Mouse (Mus musculus): ENCODE results near the gene Mtg2.

Gene Mtg2

GRCm38 (mm10) chr2:180107081-180107480 lies 36.7 kb downstream of the Mtg2 start:
- no peak for DNase-seq

GRCm38 (mm10) chr2:180108285-180108684 lies 37.9 kb downstream of the Mtg2 start:
- DNase-seq: no peak

DNA sequence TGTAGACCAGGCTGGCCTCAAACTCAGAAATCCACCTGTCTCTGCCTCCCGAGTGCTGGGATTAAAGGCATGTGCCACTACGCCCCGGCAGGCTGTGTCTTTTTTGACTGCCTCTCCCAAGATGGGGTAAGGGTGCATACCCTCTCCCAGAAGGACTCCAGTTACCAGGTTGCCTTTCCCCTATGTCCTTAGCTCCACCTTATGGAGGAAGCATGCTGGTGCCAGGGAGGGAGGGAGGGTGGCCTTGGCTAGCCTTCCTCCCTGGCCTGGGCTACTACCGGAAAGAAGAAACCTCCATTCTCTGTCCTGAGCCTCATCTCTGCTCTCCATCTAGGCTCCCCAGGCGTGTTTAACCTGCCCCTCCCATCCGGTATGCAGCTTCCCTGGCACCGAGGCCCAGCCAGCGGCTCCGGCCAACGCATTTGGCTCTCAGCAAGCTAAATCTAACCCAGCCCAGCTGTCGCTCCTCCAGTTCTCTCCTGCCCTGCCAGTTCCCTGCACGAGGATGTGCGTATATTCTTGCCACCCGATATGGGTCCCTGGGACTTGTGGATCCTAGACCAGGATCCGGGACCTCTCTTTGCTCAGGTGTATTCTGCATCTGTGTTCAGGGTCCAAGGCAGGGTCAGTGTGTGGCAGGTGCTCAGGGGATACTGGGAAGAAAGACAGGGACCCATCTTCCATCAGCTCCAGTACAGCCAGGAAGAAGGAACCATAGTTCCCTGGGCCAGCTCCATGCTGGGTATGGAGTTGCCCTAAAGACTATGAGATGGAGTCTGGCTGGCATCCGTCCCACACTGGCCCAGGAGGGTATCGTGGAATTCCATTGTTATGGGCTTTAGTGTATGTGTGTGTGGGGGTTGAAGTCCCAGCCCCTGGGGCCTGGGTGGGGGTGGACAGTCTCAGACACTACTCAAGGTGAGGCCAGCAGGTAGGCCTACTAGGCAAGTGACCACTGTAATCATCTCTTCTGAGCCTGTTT lies 43.8 kb downstream of the Mtg2 start:
- peak; percentile 72 for DNase-seq

- peak; percentile 56 for DNase-seq
Observed at GRCm38 (mm10) chr2:180115279-180115678, 44.9 kb downstream of the Mtg2 start.

GRCm38 (mm10) chr2:180116081-180116493 lies 45.7 kb downstream of the Mtg2 start:
- no peak for DNase-seq

DNA sequence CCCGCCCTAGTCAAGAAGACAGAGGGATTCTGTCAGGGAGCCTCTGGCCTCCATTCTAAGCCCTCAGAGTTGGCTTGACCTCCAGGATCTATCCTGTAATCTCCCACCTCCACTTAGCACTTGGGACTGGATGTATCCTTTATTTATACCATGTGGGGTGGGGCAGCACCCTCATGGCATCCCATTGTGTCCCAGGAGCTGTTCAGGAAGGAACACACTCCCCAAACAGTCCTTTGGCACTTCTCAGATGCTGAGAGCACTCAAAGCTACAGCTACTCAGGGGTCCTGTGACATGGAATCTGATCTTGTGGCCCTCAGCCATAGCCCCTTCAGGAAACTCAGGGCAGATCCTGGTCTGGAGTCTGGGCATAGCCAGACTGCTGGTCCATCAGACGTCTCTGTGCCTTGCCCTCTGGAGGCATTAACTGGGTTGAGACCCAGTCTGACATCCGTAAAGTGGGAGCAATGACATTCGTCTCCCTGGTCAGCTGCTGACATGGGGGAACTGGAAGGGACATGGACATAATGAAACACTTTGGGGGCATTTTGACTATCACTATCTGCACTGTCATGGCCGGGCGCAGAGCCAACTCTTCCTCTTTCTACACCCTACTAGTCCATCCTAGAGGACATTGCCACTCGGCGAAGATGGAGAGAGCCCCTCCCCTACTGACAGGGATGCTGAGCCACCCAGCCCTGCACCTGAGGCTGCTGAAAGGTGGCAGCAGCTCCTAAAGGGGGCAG lies 46.5 kb downstream of the Mtg2 start:
- peak; percentile 48 for DNase-seq

DNA sequence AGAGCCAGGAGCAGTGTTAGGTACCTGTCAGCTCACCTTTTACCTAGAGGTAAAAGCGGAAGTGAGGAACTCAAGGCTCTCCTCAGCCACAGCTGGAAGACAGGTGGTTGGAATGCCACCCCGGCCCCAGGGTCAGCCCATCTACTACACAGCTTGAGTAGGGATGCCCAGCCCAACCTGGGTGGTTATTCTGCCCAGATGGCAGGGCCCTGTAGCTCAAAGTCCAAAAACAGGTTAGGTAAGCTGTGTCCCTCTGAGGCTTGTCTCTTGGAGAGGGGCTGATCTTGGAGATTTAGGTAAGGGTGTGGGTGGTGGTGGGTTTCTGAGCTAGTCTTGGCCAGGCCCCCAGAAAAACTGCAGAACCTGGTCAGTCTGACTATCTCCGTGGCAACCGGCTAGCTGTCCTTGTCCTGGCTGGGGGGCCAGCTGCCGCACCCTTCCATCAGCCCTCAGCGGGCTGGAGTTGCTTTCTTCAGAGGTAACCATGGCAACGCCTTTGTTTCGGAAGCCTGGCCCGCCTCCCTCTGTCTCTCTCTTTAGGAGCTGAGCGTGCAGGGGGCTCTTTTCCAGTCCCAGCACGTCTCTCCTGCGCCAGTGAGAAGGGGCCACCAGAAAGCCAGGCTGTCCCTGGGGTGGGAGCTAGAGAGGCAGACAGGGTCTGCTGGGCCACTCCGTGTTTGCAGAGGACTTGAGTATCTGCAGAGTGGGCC lies 47.3 kb downstream of the Mtg2 start:
- DNase-seq: peak; percentile 49

DNA sequence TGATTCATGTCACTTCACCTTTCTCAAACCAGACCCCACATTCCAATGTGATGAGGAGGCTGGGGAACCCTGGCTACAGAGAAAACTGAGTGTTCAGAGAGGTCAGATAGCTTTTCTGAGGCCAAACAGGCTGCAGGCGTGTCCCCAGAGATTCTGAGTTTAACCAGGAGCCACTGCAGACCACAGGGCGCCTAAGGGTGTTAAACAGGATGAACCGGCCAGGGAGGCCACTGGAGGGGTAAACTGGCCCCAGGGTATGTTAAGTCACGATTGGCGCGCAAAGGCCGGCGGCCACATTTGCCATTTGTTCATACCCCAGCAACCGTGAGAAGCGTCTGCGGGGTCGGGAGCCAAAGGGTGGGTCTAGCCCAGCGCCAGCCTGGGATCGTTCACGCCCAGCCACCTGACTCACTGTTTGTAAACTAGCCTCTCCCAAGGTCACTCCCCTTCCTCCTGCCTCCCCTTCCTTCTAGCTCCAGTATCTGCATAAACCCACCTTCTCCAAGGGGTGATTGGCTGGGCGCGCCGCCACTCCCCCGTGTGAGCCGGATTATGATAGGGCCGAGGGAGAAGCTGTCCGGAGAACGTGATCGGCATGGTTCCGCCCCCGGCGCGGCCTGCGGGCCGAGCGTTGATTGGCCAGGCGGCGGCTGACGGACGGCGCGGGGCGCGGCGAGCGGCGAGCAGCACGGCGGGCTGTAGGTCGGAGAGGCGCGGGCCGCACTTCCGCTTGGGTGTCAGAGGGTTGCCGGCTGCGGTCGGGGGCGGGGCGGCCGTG lies 48.5 kb downstream of the Mtg2 start, which contains the start of gene Osbpl2:
Gene Osbpl2 (plus strand): TSS at position 646 of the 778 bp plus-strand sequence.
- DNase-seq: peak; percentile 100

DNA sequence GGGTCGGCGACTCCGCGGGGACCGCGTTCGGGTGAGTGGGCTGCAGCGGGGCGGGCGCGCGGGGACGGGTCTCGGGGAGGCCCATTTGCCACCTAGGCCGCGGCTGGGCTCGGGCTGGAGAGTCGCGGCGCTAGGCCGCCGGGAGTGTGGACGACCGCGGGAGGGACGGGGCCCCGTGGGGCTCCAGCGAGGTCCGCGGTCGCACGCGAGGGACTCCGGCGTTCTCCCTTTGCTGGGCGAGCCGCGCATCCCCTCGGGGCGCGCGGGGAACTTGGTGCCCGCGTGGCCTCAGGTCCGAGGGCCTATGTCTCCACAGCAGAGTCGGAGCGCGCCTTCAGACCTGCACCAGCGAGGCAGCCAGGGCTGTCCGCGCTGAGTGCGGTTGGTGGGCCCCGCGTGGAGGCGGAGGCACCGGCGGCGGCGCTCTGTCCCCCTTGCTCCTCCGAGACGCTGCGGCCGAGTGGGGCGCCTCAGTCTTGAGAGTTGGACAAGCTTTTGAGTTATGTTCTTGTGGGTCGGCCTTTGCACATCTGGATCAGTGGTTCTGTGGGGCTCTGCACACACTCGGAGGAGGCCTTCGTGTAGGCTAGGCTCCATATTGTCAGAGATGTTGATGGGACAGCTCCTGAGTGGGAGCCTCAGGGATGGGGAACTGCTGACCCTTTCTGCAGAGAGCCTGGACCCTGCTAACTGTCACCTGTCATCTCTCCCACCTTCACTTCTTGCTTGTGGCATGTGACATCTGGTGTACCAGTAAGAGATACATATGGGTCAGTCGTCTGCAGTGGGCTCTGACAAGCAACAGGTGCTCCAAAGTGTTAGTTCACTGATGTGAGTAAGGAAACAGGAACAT lies 49.3 kb downstream of the Mtg2 start:
- DNase-seq: no peak

DNA sequence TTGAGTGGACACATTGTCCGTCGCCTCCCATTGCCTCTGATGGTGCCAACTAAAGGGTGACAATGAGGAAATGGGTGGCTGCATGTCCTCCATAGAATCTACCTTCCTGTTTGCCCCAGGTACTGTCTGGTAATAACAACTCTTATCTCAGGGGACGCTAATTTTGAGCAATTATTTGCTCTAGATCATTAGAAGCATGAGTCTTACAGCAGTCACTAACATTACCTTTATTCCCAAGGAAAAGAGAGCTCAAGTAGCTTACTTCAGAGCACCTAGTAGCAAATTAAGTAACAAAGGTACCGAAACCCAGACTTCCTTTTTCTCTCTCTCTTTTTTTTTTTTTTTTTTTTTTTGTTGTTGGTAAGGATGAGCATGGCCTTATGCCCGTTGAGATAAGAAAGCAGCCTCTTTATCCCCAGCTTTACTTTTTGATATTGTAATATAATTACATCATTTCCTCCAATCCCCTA lies 49.9 kb downstream of the Mtg2 start:
- DNase-seq: no peak

- DNase-seq: no peak
Observed at GRCm38 (mm10) chr2:180124192-180124591, 53.8 kb downstream of the Mtg2 start.

DNA sequence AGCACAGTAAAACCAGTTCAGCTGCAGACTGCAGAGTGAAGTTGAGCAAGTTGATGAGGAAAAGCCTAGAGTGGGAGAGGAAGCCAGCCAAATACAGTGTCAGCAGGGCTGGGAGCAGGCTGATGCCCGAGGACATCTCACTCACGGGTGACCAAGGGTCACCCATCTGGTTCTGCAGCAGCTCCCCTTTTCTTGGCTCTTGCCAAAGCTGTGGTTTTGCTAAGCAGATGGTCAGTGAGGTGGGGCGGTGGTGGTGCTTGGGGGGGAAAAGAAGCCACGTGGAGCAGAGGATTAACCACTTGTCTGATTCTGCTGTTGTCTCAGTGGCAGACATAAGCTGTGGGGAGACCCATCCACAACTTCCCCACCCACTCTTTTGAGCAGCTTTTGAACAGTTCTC lies 55.8 kb downstream of the Mtg2 start:
- no peak for DNase-seq

DNA sequence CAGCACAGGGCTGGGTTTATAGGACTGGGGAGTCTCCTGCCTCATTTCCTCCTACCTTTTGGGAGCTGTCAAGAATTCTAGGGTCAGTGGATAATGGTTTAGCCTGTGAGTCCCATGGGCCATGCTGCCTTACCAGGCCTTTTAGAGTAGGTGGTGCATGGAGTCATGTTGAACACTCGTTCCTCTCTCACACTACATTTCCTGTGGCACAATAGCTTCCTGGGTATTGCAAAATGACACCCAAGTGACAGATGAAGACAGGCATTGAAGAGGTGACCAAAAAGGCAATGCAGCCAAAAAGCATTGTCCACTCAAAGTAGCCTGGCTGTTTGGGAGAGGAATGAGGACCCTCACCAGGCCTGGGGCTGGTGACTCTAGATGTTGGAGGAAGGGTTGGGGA lies 57.3 kb downstream of the Mtg2 start:
- no peak for DNase-seq

DNA sequence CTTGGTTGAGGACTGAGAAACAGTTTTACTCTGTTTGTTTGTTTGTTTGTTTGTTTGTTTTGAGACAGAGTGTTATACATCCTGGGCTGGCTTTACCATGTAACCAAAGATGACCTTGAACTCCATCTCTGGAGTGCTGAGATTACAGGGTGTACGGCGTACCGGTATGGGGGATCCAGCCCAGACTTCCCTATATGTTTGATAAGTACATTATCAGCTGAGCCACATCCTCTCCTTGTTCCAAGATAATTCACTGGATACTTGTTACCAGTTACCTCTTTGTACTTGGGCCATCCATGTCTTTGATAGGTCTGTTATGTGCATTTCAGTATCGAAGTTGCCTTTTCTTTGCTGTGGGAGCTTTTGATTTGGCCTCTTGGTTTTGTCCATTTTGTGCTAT lies 62.8 kb downstream of the Mtg2 start:
- DNase-seq: no peak

- DNase-seq: no peak
Observed at GRCm38 (mm10) chr2:180133911-180134310, 63.5 kb downstream of the Mtg2 start.

DNA sequence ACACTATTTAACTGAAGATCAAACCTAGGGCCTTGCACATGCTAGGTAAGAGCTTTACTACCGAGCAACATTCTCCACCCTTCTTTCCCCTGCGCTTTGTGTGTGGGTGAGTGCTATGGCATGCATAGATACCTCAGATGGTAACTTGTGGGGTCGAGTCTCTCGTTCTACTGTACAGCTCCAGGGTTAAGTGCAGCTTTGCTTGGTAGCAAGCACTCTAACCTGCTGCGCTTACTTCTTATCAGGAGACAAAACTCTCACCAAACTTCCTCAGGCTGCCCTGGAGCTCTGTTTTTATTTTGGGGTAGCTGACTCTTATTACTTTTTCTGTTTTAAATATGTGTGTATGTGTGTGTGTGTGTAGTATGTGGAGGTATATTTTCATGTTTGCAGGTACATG lies 65.0 kb downstream of the Mtg2 start:
- no peak for DNase-seq
